Mouse (Mus musculus): ENCODE measurements at regions not wholly inside any gene's neighbourhood (a gene's known extent, or its start where the extent isn't known, plus 50 kb on each side); places are given as distances from the start of the nearest gene placed in this dataset.

GRCm38 (mm10) chr15:36427334-36427733 is 580.2 kb downstream of the Zfp706 start:
- no peaks in the 10 kb centered on the region for H3K4me1 ChIP-seq (ENCODE audit: control insufficient read depth, insufficient read depth, low read length)
- TF ChIP-seq POLR2A (IDR thresholded peaks at IDR 0.05; ENCODE audit: borderline replicate concordance, control insufficient read depth, low read depth, low read length) = no peak
- no peak for TF ChIP-seq CTCF (IDR thresholded peaks at IDR 0.05; ENCODE audit: control insufficient read depth, insufficient read depth, low read length)
- H3K4me3 ChIP-seq (replicated peaks; ENCODE audit: control insufficient read depth, low read depth, low read length) = no peak overlapping the region
- 67% methylated on average over 4 of the region's 4 CpGs for WGBS
- H3K27ac ChIP-seq (ENCODE audit: control insufficient read depth, insufficient read depth, low read depth, low read length, poor library complexity) = no peak overlapping the region

- no peak for TF ChIP-seq CTCF (IDR thresholded peaks at IDR 0.05; ENCODE audit: control insufficient read depth, insufficient read depth, low read length)
- no peak for TF ChIP-seq POLR2A (IDR thresholded peaks at IDR 0.05; ENCODE audit: borderline replicate concordance, control insufficient read depth, low read depth, low read length)
- WGBS = 89% methylated on average over 8 of the region's 8 CpGs
- Histone ChIP-seq H3K27ac (ENCODE audit: control insufficient read depth, insufficient read depth, low read depth, low read length, poor library complexity) (no peak overlapping the region), H3K4me1 (ENCODE audit: control insufficient read depth, insufficient read depth, low read length) (no peaks in the 10 kb centered on the region), H3K4me3 (replicated peaks; ENCODE audit: control insufficient read depth, low read depth, low read length) (no peak overlapping the region)
These were observed 581.7 kb downstream of the Zfp706 start for GRCm38 (mm10) chr15:36425902-36426301.

DNA sequence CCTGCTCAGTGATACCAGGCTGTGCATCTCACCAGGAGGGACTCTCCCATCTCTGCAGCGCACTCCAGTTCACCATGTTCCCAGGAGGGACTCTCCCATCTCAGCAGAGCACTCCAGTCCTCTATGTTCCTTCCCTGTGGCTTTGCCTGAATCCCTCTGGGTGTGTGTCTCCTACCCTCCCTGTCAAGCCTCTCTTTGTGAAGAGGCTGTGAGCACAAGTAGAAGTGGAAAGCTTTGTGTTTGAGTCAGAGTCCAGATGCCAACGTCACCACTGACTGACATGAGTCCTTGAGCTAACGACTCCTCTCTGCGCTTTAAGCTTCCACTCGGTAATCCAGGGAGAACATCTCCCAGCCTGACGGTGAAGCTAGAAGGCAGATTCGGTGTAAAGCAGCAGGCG is 583.5 kb downstream of the Zfp706 start:
- H3K4me3 ChIP-seq (replicated peaks; ENCODE audit: control insufficient read depth, low read depth, low read length) = no peak overlapping the region
- no peak overlapping the region for H3K27ac ChIP-seq (ENCODE audit: control insufficient read depth, insufficient read depth, low read depth, low read length, poor library complexity)
- WGBS = 92% methylated on average over 8 of the region's 8 CpGs
- TF ChIP-seq CTCF (IDR thresholded peaks at IDR 0.05; ENCODE audit: control insufficient read depth, insufficient read depth, low read length) (no peak), POLR2A (IDR thresholded peaks at IDR 0.05; ENCODE audit: borderline replicate concordance, control insufficient read depth, low read depth, low read length) (no peak)
- no peaks in the 10 kb centered on the region for H3K4me1 ChIP-seq (ENCODE audit: control insufficient read depth, insufficient read depth, low read length)

GRCm38 (mm10) chr15:36422781-36423180 is 584.8 kb downstream of the Zfp706 start:
- H3K27ac ChIP-seq (ENCODE audit: control insufficient read depth, insufficient read depth, low read depth, low read length, poor library complexity) = no peak overlapping the region
- WGBS = 62% methylated on average over 3 of the region's 3 CpGs
- no peak overlapping the region for H3K4me3 ChIP-seq (replicated peaks; ENCODE audit: control insufficient read depth, low read depth, low read length)
- TF ChIP-seq POLR2A (IDR thresholded peaks at IDR 0.05; ENCODE audit: borderline replicate concordance, control insufficient read depth, low read depth, low read length) = no peak
- TF ChIP-seq CTCF (IDR thresholded peaks at IDR 0.05; ENCODE audit: control insufficient read depth, insufficient read depth, low read length) = no peak
- H3K4me1 ChIP-seq (ENCODE audit: control insufficient read depth, insufficient read depth, low read length) = no peaks in the 10 kb centered on the region

- TF ChIP-seq CTCF (IDR thresholded peaks at IDR 0.05; ENCODE audit: control insufficient read depth, insufficient read depth, low read length) (no peak), POLR2A (IDR thresholded peaks at IDR 0.05; ENCODE audit: borderline replicate concordance, control insufficient read depth, low read depth, low read length) (no peak)
- Histone ChIP-seq H3K4me3 (replicated peaks; ENCODE audit: control insufficient read depth, low read depth, low read length) (no peak overlapping the region), H3K4me1 (ENCODE audit: control insufficient read depth, insufficient read depth, low read length) (no peaks in the 10 kb centered on the region; the same call in 1 of the 2 replicates), H3K27ac (ENCODE audit: control insufficient read depth, insufficient read depth, low read depth, low read length, poor library complexity) (no peak overlapping the region)
- WGBS = 83% methylated on average over 7 of the region's 7 CpGs
These were observed 587.6 kb downstream of the Zfp706 start for GRCm38 (mm10) chr15:36419943-36420480.

DNA sequence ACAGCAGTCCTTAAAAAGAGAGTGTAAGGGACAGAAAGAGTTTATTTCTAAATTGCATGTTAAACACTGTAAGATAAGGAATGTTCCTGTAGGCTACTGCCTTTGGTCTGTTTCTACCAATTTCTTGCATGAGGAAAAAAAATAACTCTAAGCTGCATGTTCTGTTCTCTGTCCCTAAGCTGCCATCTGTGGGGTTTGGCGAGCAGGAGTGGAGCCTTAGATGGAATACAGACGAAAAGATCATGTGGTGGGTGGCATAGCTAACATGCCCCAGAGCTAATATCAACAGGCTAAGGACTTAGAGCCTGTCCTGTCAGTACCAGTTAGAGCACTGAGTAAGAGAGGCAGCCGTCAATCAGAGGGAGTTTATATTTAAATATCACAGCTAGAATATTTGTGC is 590.1 kb downstream of the Zfp706 start:
- no peak for TF ChIP-seq CTCF (IDR thresholded peaks at IDR 0.05; ENCODE audit: control insufficient read depth, insufficient read depth, low read length)
- TF ChIP-seq POLR2A (IDR thresholded peaks at IDR 0.05; ENCODE audit: borderline replicate concordance, control insufficient read depth, low read depth, low read length) = no peak

GRCm38 (mm10) chr15:36415552-36416249 is 591.9 kb downstream of the Zfp706 start:
- no peak for TF ChIP-seq CTCF (IDR thresholded peaks at IDR 0.05; ENCODE audit: control insufficient read depth, insufficient read depth, low read length)
- TF ChIP-seq POLR2A (IDR thresholded peaks at IDR 0.05; ENCODE audit: borderline replicate concordance, control insufficient read depth, low read depth, low read length) = no peak
- 45% methylated on average over 5 of the region's 5 CpGs for WGBS
- Histone ChIP-seq H3K4me1 (ENCODE audit: control insufficient read depth, insufficient read depth, low read length) (no peaks in the 10 kb centered on the region; the same call in 1 of the 2 replicates), H3K27ac (ENCODE audit: control insufficient read depth, insufficient read depth, low read depth, low read length, poor library complexity) (no peak overlapping the region), H3K4me3 (replicated peaks; ENCODE audit: control insufficient read depth, low read depth, low read length) (no peak overlapping the region)

More for the DNA sequence above, 590.1 kb downstream of the Zfp706 start:
- no peak overlapping the region for H3K4me3 ChIP-seq (replicated peaks; ENCODE audit: control insufficient read depth, low read depth, low read length)
- H3K27ac ChIP-seq (ENCODE audit: control insufficient read depth, insufficient read depth, low read depth, low read length, poor library complexity) = no peak overlapping the region
- no peaks in the 10 kb centered on the region; the same call in 1 of the 2 replicates for H3K4me1 ChIP-seq (ENCODE audit: control insufficient read depth, insufficient read depth, low read length)
- WGBS = 88% methylated on average over 3 of the region's 3 CpGs

DNA sequence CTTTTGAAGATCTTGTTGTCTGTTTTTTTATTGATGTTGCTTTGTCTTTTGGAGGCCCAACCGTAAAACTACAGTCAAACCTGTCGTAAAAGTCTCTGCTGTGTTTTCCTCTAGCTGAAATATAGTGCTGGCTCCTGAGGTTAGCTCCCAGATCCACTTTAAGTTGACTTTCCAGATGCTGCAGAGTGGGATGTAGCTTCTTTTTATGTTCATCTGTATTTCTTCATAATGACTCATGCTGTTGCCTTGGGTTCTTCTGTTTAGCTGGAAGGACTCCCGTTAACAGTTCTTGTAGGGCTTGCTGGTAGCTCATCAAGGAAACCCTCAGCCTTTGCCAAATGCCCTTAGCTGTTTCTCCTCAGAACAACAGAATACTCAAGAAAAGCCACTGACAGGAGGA is 595.6 kb downstream of the Zfp706 start:
- H3K4me1 ChIP-seq (ENCODE audit: control insufficient read depth, insufficient read depth, low read length) = no peaks in the 10 kb centered on the region; the same call in 1 of the 2 replicates
- WGBS = 88% methylated on average over 3 of the region's 3 CpGs
- no peak overlapping the region for H3K4me3 ChIP-seq (replicated peaks; ENCODE audit: control insufficient read depth, low read depth, low read length)
- no peak for TF ChIP-seq POLR2A (IDR thresholded peaks at IDR 0.05; ENCODE audit: borderline replicate concordance, control insufficient read depth, low read depth, low read length)
- TF ChIP-seq CTCF (IDR thresholded peaks at IDR 0.05; ENCODE audit: control insufficient read depth, insufficient read depth, low read length) = no peak
- H3K27ac ChIP-seq (ENCODE audit: control insufficient read depth, insufficient read depth, low read depth, low read length, poor library complexity) = no peak overlapping the region

Data from bone marrow, adult 2 months (tissue).